Comparison of ENCODE assay signal across 11 mouse cellular contexts in genomic region chr7:113347271-113347670, GRCm38 (mm10). TPM values are rescaled to one million over a fixed set of nuclear protein-coding genes. Genes with fewer than 3 reads are reported as not detected.
DNase-seq lines count a peak whose midpoint lies in the region; ATAC-seq and TF ChIP-seq lines count a peak whose summit lies in the region.
"Had no signal": no experiment of that assay in that cellular context is flagged by ENCODE, and none has a peak within 500 bp of the region (broad histone marks: within the 10 kb centered on the region; RNA-seq: fewer than 3 reads in every experiment).

No protein-coding gene starts in this region.

- no peak for TF ChIP-seq CTCF in layer of hippocampus, adult 2 months (conservative IDR thresholded peaks at IDR 0.05)

- H3K27me3 ChIP-seq in kidney, embryonic 15.5 days: no peaks in the 10 kb centered on the region
- H3K27me3 ChIP-seq in kidney, embryonic 14.5 days (ENCODE audit: control insufficient read depth, insufficient read depth, low read length): no peaks in the 10 kb centered on the region
- H3K27me3 ChIP-seq: neural tube, embryonic 12.5 days had no signal

- intact Hi-C loops in heart, postnatal 25 days (cut with DNase I): no loop called here

- H3K4me3 ChIP-seq in layer of hippocampus, adult 2 months: peak overlapping the region; percentile 54
- H3K4me3 ChIP-seq in kidney, embryonic 15.5 days (replicated peaks): no peak overlapping the region
- no peak overlapping the region for H3K4me3 ChIP-seq in kidney, embryonic 14.5 days (ENCODE audit: low read length)
- H3K4me3 ChIP-seq: neural tube, embryonic 12.5 days had no signal

- no peaks in the 10 kb centered on the region for H3K36me3 ChIP-seq in kidney, embryonic 15.5 days
- no peaks in the 10 kb centered on the region for H3K36me3 ChIP-seq in kidney, embryonic 14.5 days (ENCODE audit: control insufficient read depth, insufficient read depth, low read length)
- H3K36me3 ChIP-seq: neural tube, embryonic 12.5 days had no signal

- H3K9me3 ChIP-seq in kidney, embryonic 15.5 days (replicated peaks): no peaks in the 10 kb centered on the region
- H3K9me3 ChIP-seq in kidney, embryonic 14.5 days (ENCODE audit: control insufficient read depth, low read length): no peaks in the 10 kb centered on the region
- H3K9me3 ChIP-seq: neural tube, embryonic 12.5 days had no signal

- H3K4me2 ChIP-seq in kidney, embryonic 15.5 days: no peak overlapping the region
- no peak overlapping the region for H3K4me2 ChIP-seq in kidney, embryonic 14.5 days (replicated peaks; ENCODE audit: low read depth, low read length)
- H3K4me2 ChIP-seq: neural tube, embryonic 12.5 days had no signal

- no peak for ATAC-seq in kidney, embryonic 15.5 days (replicated peaks; ENCODE audit: low FRiP score)
- no peak for ATAC-seq in kidney, embryonic 14.5 days (ENCODE audit: low FRiP score, low TSS enrichment)

- DNase-seq in heart, adult 18-20 months: peak; percentile 19 to 33
- DNase-seq in heart, postnatal 25 days (ENCODE audit: low spot score): no peak
- peak; percentile 60 to 83 for DNase-seq in cerebellum, postnatal 36 days
- DNase-seq in layer of hippocampus, adult 2 months (ENCODE audit: low spot score in 2 of 2): peak; percentile 69 to 93
- peak; percentile 55 for DNase-seq in retina, postnatal 1 day
- DNase-seq in spleen, adult 18-20 months: no peak

- no peaks in the 10 kb centered on the region for H3K4me1 ChIP-seq in kidney, embryonic 15.5 days
- H3K4me1 ChIP-seq in kidney, embryonic 14.5 days (ENCODE audit: control insufficient read depth, insufficient read depth, low read length): no peaks in the 10 kb centered on the region
- H3K4me1 ChIP-seq: neural tube, embryonic 12.5 days had no signal

- 36% methylated on average over 4 of the region's 4 CpGs for WGBS in kidney, embryonic 15.5 days
- WGBS in kidney, embryonic 14.5 days: 58% methylated on average over 4 of the region's 4 CpGs

- H3K9ac ChIP-seq in kidney, embryonic 15.5 days: no peak overlapping the region
- H3K9ac ChIP-seq in kidney, embryonic 14.5 days (ENCODE audit: low read depth, low read length): no peak overlapping the region
- H3K9ac ChIP-seq: neural tube, embryonic 12.5 days had no signal

- peak overlapping the region; percentile 91 for H3K27ac ChIP-seq in layer of hippocampus, adult 2 months
- H3K27ac ChIP-seq in kidney, embryonic 15.5 days: no peak overlapping the region
- no peak overlapping the region for H3K27ac ChIP-seq in kidney, embryonic 14.5 days (ENCODE audit: low read depth, low read length)
- H3K27ac ChIP-seq: neural tube, embryonic 12.5 days had no signal

RNA-seq across cellular contexts. Expression of gene Btbd10, which starts 21.9 kb away (rescaled TPM):
- total RNA-seq in heart, adult 18-20 months (2021): 10 to 100 TPM; 10.3 to 11.9 TPM
- total RNA-seq in heart, postnatal 25 days (2021): 10 to 100 TPM in 1 of 2 experiments, 1 to 10 TPM in 1; 9.1 to 11.0 TPM
- 10 to 100 TPM; 59.8 to 62.9 TPM for total RNA-seq in layer of hippocampus, adult 2 months (2021)
- 21.9 and 22.2 TPM in 2 replicates for polyA plus RNA-seq in kidney, embryonic 15.5 days (2015; fragmentation: Nextera tagmentation; extraction: Ambion mirVana)
- polyA plus RNA-seq in kidney, embryonic 14.5 days (2014; fragmentation: Nextera tagmentation; extraction: Ambion mirVana): 18.0 and 24.4 TPM in 2 replicates

RNA-seq across cellular contexts. Expression of gene Pth, which starts 41.1 kb away (rescaled TPM):
- total RNA-seq in heart, adult 18-20 months (2021): not detected
- total RNA-seq in heart, postnatal 25 days (2021): not detected
- total RNA-seq in layer of hippocampus, adult 2 months (2021): not detected
- not detected in 2 replicates for polyA plus RNA-seq in kidney, embryonic 15.5 days (2015; fragmentation: Nextera tagmentation; extraction: Ambion mirVana)
- not detected in 2 replicates for polyA plus RNA-seq in kidney, embryonic 14.5 days (2014; fragmentation: Nextera tagmentation; extraction: Ambion mirVana)
- total RNA-seq: common myeloid progenitor, adult 5-6 weeks had no signal
- polyA plus RNA-seq: large intestine, adult 2 months; neural tube, embryonic 12.5 days had no signal

Comparison
In these comparisons a context has a peak if more than half of its experiments do, and no peak if none do; other contexts are left out.
1. DNase-seq: peak in heart, adult 18-20 months (2 of 2), cerebellum, postnatal 36 days (2 of 2), layer of hippocampus, adult 2 months (2 of 2) and retina, postnatal 1 day (single experiment); none in heart, postnatal 25 days (single experiment) and spleen, adult 18-20 months (0 of 2).
2. RNA of gene Btbd10, which starts 21.9 kb away (total RNA-seq): 59.8 to 62.9 TPM in layer of hippocampus, adult 2 months; 10.3 to 11.9 TPM in heart, adult 18-20 months and 9.1 to 11.0 TPM in heart, postnatal 25 days; every median in the first group is over 4 times any median in the second.